Comparison of ENCODE assay signal across 8 mouse cellular contexts in genomic region chrX:36988754-36989153, GRCm38 (mm10). TPM values are rescaled to one million over a fixed set of nuclear protein-coding genes. Genes with fewer than 3 reads are reported as not detected.
DNase-seq lines count a peak whose midpoint lies in the region; ATAC-seq and TF ChIP-seq lines count a peak whose summit lies in the region.

No protein-coding gene starts in this region.

- H3K9me3 ChIP-seq in megakaryocyte, embryonic 14.5 days: no peaks in the 10 kb centered on the region
- H3K9me3 ChIP-seq in midbrain, embryonic 14.5 days (ENCODE audit: control insufficient read depth, low read length): no peaks in the 10 kb centered on the region

- H3K36me3 ChIP-seq in megakaryocyte, embryonic 14.5 days (replicated peaks; ENCODE audit: low read length): no peaks in the 10 kb centered on the region
- H3K36me3 ChIP-seq in midbrain, embryonic 14.5 days (ENCODE audit: control insufficient read depth, insufficient read depth, low read length): no peaks in the 10 kb centered on the region

- no peak for TF ChIP-seq POLR2A in brain, embryonic 14.5 days (IDR thresholded peaks at IDR 0.05; ENCODE audit: borderline replicate concordance, extremely low read depth, insufficient read depth, insufficient read length, poor library complexity, severe bottlenecking)

- peak overlapping the region; percentile 84 for H3K27ac ChIP-seq in midbrain, embryonic 14.5 days (replicated peaks; ENCODE audit: low read depth, low read length)

- peak overlapping the region; percentile 70 for H3K9ac ChIP-seq in midbrain, embryonic 14.5 days (replicated peaks; ENCODE audit: low read length)

- ATAC-seq in megakaryocyte, adult 5-6 weeks (ENCODE audit: poor library complexity, severe bottlenecking): no peak
- ATAC-seq in midbrain, embryonic 14.5 days (ENCODE audit: low FRiP score, low TSS enrichment): peak; percentile 68

- no peak for TF ChIP-seq CTCF in brain, embryonic 14.5 days (IDR thresholded peaks at IDR 0.05; ENCODE audit: borderline replicate concordance, extremely low read depth, insufficient read depth, insufficient read length)

- WGBS in midbrain, embryonic 14.5 days: 24% methylated on average over 22 of the region's 23 CpGs

- H3K4me3 ChIP-seq in megakaryocyte, embryonic 14.5 days (replicated peaks): peak overlapping the region; percentile 93
- peak overlapping the region; percentile 55 for H3K4me3 ChIP-seq in midbrain, embryonic 14.5 days (replicated peaks; ENCODE audit: low read depth, low read length)

- H3K27me3 ChIP-seq in megakaryocyte, embryonic 14.5 days (replicated peaks): peaks cover 31% of the 10 kb centered on the region
- no peaks in the 10 kb centered on the region for H3K27me3 ChIP-seq in midbrain, embryonic 14.5 days (ENCODE audit: control insufficient read depth, insufficient read depth, low read length)

- peak; percentile 58 for DNase-seq in brain, embryonic 14.5 days (ENCODE audit: low read depth)
- peak; percentile 17 for DNase-seq in forelimb bud, embryonic 11.5 days (ENCODE audit: low read depth, low spot score)
- DNase-seq in kidney, postnatal 4 days: peak; percentile 27 to 49
- peak; percentile 63 for DNase-seq in midbrain, embryonic 14.5 days
- peak; percentile 48 for DNase-seq in thymus, postnatal 0 days (ENCODE audit: low spot score)
- no peak for DNase-seq in ovary, postnatal 10 days (ENCODE audit: low spot score)

- H3K4me2 ChIP-seq in midbrain, embryonic 14.5 days (ENCODE audit: low read length): peak overlapping the region; percentile 58

- H3K4me1 ChIP-seq in megakaryocyte, embryonic 14.5 days: peaks cover 30% of the 10 kb centered on the region
- peaks cover 7% of the 10 kb centered on the region; the same call in 1 of the 2 replicates for H3K4me1 ChIP-seq in midbrain, embryonic 14.5 days (ENCODE audit: control insufficient read depth, insufficient read depth, low read length)

RNA-seq across cellular contexts. Expression of gene Sept6, which starts 2.8 kb away (rescaled TPM):
- polyA plus RNA-seq in megakaryocyte, embryonic 14.5 days (2012; ENCODE audit: insufficient read depth, low replicate concordance): 0.92 and 3.7 TPM in 2 replicates
- total RNA-seq in megakaryocyte, adult 5-6 weeks (2015): 42.3 and 42.4 TPM in 2 replicates
- 37.9 and 38.7 TPM in 2 replicates for total RNA-seq in megakaryocyte, adult 5-6 weeks (2017)
- 54.2 and 61.6 TPM in 2 replicates for polyA plus RNA-seq in brain, embryonic 14.5 days (2012; rRNA removed)
- 62.2 and 76.7 TPM in 2 replicates for polyA plus RNA-seq in midbrain, embryonic 14.5 days (2014; fragmentation: Nextera tagmentation; extraction: Ambion mirVana)
- 96.3 and 112 TPM in 2 replicates for polyA plus RNA-seq in thymus, postnatal 0 days (2015; fragmentation: Nextera tagmentation; extraction: Ambion mirVana)

RNA-seq across cellular contexts. Expression of gene Sowahd, which starts 59.9 kb away (rescaled TPM):
- polyA plus RNA-seq in megakaryocyte, embryonic 14.5 days (2012; ENCODE audit: insufficient read depth, low replicate concordance): not detected in 2 replicates
- total RNA-seq in megakaryocyte, adult 5-6 weeks (2015): not detected in 2 replicates
- total RNA-seq in megakaryocyte, adult 5-6 weeks (2017): not detected in 2 replicates
- polyA plus RNA-seq in brain, embryonic 14.5 days (2012; rRNA removed): not detected in 2 replicates
- polyA plus RNA-seq in midbrain, embryonic 14.5 days (2014; fragmentation: Nextera tagmentation; extraction: Ambion mirVana): not detected in 2 replicates
- polyA plus RNA-seq in thymus, postnatal 0 days (2015; fragmentation: Nextera tagmentation; extraction: Ambion mirVana): 0.59 and 1.0 TPM in 2 replicates

Comparison
In these comparisons a context has a peak if more than half of its experiments do, and no peak if none do; other contexts are left out.
1. RNA of gene Sept6, which starts 2.8 kb away (polyA plus RNA-seq): 96.3 to 112 TPM in thymus, postnatal 0 days, 62.2 to 76.7 TPM in midbrain, embryonic 14.5 days and 54.2 to 61.6 TPM in brain, embryonic 14.5 days; 0.92 to 3.7 TPM in megakaryocyte, embryonic 14.5 days; every median in the first group is over 10 times any median in the second.